Mouse (Mus musculus) cerebral cortex, adult 2 months (tissue): ENCODE measurements around the gene P4ha2.

Experiments
- WGBS: fragments of 180-500 bp; shearing (Covaris S2); methylation state at CpG from one replicate; pipeline ENCODE4 v1.1.7; 2018; 5-methylcytosine and 5-hydroxymethylcytosine counted together

Gene P4ha2

DNA sequence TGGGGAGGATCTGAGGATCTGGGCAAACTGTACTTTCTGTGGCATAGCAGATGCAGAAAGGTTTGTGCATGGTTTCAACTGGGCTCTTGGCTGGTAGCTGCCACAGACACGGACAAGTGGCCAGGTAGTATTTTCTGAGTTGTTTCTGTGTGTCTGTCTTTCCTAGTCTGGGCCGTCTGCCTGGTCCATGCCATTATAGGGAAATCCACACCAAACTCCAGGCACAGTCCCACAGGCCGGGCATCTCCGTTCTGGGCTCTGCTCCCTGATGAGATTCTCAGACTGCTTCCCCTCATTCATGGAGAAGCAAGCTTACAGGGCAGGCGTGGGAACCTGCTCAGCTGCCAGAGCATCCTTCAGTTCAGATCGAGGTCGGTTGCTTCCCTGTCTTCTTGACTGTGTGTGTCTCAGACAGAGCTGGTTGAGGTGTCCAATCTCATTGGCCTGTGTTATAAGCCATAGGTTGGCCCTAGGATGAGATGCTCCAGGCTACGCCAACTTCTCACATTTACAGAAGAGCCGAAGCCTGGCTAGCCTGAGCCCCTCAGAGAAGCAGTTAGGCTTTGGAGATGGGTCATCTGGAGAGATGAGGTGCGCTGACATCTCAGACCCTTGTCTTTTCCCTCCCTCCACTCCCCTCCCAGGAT lies at the start of gene P4ha2:
Gene P4ha2 (plus strand): TSS at position 51 of the 647 bp plus-strand sequence.
- WGBS: 37% methylated on average over 10 of the region's 10 CpGs

GRCm38 (mm10) chr11:54050205-54050604 lies 49.7 kb upstream of the P4ha2 start:
- WGBS: 38% methylated on average over 2 of the region's 2 CpGs

- WGBS: 89% methylated on average over 7 of the region's 7 CpGs
These were observed 48.7 kb upstream of the P4ha2 start for GRCm38 (mm10) chr11:54051161-54051560.

DNA sequence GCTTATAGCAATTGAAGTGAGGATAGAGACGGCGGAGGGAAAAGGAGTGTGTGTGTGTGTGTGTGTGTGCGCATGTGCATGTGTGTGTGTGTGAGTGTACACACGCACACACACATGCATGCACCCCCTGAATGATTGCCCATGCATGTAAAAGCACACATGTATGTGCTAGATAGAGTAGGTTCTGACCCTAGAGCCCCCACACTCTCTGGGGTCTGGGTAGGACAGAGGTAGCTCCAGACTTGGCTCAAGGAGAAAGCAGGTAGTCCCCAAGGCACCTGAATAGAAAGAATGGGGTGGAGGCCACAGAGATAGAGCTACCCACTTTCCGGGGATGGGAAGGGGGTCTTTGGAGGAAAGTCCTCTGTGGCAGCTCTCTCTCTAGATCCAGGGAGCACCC lies 47.8 kb upstream of the P4ha2 start:
- 95% methylated on average over 5 of the region's 5 CpGs for WGBS

DNA sequence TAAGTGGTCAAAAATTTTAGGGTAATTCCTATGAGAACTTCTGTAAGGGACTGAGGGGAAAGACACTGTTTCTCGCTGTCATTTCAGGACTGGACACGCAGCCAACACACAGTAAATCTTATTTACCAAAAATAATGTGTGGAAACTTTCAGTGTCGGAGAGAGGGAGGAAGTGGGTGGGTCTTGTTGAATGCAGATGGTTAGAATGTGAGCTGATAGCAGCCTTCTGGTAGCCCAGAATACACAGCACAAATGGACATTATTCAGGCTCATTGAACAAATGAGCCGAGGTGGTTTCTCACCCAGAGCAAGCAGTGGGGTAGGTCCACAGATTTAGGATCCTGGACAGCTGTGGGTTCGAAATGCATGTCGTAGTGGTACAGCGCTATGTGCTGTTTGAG lies 46.8 kb upstream of the P4ha2 start:
- 65% methylated on average over 7 of the region's 7 CpGs for WGBS

- 25% methylated on average over 6 of the region's 6 CpGs for WGBS
These were observed 45.6 kb upstream of the P4ha2 start for GRCm38 (mm10) chr11:54054257-54054656.

DNA sequence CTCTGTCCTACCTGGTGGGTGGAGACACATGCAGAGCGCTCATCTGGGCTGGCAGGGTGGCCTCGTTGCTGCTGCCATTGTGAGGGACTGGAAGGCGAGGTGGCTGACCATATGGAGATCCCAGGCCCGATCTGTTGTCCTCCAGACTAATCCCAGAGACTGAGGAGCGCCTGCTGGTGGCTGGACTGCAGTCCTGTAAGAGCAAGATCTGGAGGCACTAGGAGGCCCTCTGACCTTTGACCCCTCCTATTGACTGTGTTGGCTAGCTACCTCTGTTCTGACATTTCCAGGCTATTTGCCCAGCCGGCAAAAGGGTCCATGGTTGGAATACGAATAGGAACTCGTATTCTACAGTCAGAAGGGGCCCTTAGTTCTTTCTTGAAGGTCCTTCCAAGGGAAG lies 43.8 kb upstream of the P4ha2 start:
- 79% methylated on average over 8 of the region's 8 CpGs for WGBS

DNA sequence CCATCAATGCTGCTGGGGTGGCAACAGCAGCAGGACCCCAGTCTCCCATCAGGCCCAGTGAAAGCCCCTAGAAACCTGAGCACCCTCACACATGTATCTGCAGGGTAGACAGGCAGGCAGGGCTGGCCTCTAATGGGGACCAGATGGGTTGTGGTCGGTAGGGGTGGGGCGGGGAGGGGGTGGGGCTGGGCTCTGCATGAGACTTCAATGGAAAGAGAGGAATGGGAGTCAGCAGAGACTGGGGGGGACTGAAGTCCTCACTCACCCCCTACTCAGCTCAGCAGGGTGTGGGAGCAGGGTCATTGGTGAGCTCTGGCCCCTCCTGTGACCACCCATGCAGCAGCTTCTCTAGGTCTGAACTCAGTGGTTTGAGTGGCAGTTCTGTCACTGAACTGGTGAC lies 42.5 kb upstream of the P4ha2 start:
- 51% methylated on average over 2 of the region's 2 CpGs for WGBS

DNA sequence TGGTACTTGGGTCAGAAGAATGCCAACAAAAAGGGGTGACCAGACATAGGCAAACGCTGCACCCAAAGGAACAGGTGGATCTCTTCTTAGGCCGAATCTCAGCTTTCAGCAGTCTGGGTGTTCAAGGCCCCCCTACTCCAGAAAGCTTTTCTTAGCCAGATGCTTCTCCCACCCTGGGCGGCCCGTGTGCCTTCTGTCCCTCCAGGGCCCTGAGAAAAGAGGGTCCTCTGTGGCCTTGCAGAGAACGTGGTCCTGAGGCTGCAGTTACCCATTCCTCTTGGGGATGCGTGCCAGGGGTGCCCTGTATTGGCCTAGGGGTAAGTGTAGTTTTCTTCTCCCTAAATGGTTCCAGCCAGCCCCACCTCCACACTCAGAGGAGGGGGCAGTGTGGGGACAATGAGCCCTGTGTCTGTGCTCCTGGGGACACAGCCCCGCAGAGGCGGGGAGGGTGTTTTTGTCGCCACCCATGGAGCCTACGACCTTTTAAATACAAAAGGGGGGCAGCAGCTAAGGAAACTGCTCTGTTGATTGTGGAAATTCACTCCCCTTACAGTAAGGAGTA lies 41.8 kb upstream of the P4ha2 start:
- WGBS: 51% methylated on average over 10 of the region's 10 CpGs

- 25% methylated on average over 6 of the region's 6 CpGs for WGBS
These were observed 41.3 kb upstream of the P4ha2 start for GRCm38 (mm10) chr11:54058643-54059042.

GRCm38 (mm10) chr11:54059526-54059925 lies 40.4 kb upstream of the P4ha2 start:
- WGBS: 80% methylated on average over 1 of the region's 1 CpGs

DNA sequence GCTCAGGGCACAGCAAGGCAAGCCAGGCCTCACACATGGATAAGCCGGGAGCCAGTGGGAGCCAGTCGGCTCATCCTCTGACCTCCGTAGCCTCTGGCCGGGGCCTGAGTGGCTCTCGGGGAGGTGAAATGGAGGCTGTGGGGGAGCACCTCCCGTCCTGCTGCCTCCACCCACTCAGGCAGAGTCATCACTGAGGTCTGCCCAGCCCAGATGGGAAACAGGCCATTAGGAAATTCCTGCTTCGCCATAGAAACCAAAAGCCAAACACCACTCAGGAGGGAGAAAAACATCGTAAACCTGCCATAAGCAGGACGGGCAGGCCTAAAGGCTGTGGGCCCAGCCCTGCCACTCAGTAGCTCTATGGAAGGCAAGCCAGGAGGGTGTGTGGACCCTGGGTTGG lies 39.6 kb upstream of the P4ha2 start:
- 63% methylated on average over 9 of the region's 9 CpGs for WGBS

DNA sequence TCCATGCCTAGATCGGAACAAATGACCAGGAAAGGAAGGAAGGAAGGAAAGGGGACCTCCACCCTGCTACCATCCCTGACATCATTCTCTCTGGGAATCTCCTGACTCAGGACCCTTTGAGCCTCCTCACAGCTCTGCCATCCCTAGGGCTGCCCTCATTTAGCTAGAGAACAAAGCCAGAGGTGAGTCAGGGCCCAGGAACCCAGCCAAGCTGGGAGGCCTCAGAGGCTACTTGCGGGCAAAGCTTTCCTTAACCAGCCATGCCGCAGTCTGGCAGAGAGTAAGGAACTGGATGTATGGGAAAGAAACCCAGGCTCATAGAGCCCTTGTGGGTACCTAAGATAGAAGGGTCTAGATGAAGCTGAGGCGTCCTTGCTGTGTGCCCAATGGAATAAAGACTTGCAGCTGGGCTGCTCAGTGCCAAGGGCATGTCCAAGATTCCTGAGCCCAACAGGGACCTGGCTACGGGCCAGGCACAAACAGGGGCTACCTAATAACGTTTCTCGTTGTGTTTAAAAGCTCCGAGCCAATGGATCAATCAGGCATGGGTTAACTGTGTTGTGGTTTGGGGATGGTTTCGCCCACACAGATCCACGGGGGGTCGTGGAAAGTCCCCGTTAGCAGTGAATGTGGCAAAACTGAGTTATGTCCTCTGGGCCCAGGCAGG lies 37.7 kb upstream of the P4ha2 start:
- 60% methylated on average over 12 of the region's 12 CpGs for WGBS

DNA sequence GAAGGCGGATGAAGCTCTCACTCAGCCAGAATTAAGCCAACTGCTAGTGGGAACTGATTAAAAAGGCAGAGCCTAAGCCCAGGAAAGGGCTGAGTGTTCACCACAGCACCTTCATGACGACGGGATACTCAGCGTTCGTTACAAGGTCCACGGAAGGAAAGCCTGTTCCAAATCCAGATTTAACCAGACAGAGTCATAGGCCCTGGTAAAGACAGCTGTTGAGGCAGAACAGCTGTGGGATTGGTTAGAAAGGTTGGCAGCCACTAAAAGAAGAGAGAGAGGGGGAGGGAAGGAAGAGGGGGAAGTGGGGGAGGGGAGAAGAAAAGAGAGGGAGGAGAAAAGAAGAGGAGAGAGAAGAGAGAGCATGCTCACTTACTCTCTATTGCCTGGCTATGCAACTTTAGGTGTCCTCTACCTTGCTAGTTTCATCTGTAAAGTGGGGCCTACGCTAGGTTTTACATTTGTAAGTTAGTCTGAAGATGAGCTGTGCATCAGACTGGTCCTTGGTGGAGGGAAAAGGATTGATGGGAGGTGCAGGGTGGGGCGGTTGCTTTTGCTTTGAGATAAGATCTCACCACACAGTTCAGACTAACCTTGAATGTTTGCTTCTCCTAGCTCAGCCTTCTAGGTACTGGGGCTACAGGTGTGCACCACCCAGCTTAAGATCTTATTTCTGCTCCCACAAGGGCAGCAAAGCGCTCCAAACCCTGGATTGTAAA lies 37.0 kb upstream of the P4ha2 start:
- 69% methylated on average over 9 of the region's 9 CpGs for WGBS

DNA sequence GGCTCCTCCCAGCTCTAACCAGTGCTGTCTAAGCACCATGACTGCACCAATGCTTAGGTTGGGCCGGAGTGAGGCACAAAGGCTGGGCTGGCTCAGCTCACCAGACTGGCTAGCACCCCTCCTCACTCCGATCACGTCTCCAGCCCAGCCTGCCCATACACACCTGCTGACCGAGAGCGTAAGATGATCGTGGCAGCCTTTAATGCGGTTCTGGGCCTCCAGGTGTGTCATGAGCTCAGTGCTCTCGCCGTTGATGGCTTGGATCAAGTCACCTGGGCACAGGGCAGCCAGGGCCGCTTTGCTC lies 36.5 kb upstream of the P4ha2 start:
- WGBS: 94% methylated on average over 10 of the region's 10 CpGs

DNA sequence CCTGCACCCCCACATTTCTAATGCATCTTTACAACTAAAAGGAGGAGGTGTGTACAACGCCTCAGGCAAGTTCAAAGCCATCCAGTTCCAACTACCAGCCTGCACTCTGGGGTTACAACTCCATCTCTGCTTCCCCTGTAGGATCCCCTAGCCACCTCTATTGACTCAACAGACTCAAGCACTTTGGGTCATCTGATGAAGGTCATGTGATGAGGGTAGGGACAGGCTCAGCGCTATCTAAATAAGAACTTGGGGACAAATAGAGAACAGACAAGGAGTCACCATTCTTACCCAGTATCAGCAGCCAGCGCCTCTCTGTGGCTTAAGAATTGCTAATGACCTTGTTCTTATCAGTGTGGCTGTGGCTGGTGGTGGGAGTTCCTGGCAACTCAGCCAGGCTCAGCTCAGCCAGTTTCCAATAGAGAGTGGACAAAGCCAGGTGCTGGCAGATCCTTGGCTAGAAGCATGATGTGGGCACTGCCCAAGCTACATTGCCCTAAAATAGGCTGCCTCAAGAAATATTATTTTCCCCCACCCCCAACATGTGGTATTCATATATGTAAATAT lies 35.4 kb upstream of the P4ha2 start:
- 85% methylated on average over 3 of the region's 3 CpGs for WGBS

GRCm38 (mm10) chr11:54065106-54065914 lies 34.6 kb upstream of the P4ha2 start:
- 86% methylated on average over 12 of the region's 12 CpGs for WGBS

DNA sequence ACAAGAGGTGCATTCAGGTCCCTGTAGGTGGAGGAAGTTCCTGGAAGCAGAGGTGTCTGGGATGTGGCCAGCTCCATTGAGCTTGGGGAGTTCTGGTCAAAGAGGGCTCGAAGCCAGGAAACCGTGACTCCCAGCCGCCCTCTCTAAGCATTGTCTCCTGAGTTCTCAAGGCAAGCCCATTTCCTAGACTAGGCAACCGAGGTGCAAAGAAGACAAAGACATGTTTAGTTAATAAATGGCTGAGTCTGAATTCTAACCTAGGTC lies 34.0 kb upstream of the P4ha2 start:
- WGBS: 80% methylated on average over 4 of the region's 4 CpGs

DNA sequence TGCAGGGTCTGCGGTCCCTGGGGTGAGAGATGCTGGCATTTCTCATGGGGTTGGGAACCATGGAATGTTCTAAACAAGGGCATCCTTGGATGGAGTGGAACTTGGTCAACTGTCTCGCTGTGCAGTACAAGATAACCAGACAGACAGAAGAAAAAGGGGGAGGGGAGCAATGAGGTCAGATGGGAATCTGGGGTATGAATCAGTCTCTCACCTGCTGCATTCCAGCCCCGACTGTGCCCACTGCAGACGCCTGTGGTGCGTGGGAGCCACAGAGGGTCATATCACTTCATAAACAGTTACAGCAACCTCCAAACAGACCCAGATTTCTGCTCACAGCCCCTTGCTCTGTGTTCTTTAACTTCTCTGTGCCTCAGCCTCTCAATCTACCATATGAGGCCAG lies 33.5 kb upstream of the P4ha2 start:
- WGBS: 82% methylated on average over 5 of the region's 5 CpGs

DNA sequence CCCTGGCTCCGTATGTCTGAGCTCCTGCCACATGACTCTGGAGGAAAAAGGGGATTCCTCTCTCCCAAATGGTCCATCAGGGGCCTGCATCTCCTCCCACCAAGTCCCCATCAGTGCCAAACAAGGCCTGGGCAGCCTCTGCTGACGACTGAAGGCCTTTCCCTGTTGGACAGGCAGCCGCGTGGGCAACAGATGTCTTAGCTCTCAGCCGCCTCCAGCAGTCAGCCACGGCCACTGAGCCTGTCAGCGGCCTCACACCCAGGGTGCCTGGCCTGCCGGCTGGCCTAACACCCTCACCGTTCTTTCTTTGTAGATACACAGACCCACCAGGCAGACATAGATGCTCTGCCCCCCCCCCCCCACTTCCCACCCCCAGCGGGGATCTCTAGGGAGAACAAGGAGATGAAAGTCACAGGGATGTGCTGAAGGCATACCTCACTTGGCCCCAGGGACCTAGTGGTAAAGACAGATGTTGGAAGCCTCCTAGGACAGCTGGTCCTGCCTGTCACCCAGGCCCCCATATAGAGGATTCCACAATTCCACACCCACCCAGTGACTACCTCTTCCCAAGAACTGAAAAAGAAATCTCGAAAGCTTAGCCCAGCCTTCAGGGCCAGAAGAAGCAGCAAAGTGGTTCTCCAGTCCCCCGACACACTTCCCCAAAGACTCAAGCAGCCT lies 32.4 kb upstream of the P4ha2 start:
- WGBS: 55% methylated on average over 12 of the region's 12 CpGs

DNA sequence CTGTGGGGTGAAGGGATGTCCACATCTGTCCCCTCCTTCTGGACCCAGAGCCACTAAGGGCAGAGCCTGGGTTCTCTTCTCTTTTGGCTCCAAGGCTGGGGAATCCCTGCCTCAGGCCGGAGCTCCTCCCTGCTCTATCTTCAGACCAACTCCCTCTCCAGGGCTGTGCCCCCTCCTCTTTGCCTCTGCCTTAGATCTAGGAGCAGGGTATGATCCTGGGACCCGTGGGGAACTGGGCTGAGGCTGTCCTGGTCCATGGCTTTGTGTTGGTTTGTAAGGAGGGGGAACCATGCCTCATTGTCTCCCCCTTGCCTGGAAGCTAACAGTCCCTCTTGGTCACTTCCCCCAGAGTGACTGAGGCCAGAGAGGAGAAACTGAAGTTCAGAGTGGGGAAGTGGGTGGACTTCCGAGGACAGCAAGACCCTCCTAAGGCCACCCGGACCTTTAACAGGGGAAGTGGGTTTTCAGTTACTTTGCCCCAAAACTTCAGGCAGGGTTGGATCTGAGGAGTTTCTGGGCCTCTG lies 31.8 kb upstream of the P4ha2 start:
- 52% methylated on average over 4 of the region's 4 CpGs for WGBS
